Mouse (Mus musculus) forebrain, embryonic 12.5 days (tissue): ENCODE results near the gene Gm48552. TPM values are rescaled to one million over a fixed set of nuclear protein-coding genes. Genes with fewer than 3 reads are reported as not detected.
A peak's percentile ranks its signal among the peaks of the same experiment; 100 is the strongest.

Source experiments
- ATAC-seq: fragments of 200-750 bp; cut with Nextera tagmentation; 2 replicates; pipeline ENCODE4 v1.8.0; 2017; ENCODE audit warnings: moderate TSS enrichment; ENCODE audit not compliant: low FRiP score
- H3K27ac ChIP-seq: fragments of 300-500 bp; sonication (generic); 2 replicates; pipeline ENCODE4 v1.5.1; 2016; ENCODE audit warnings: mild to moderate bottlenecking
- H3K27me3 ChIP-seq: fragments of 300-500 bp; sonication (generic); 2 replicates; pipeline ENCODE4 v1.6.1; 2016; ENCODE audit warnings: mild to moderate bottlenecking
- H3K36me3 ChIP-seq: fragments of 300-500 bp; sonication (generic); replicated peaks from 2 replicates; pipeline ENCODE4 v1.6.1; 2016; ENCODE audit warnings: mild to moderate bottlenecking
- H3K4me1 ChIP-seq: fragments of 300-500 bp; sonication (generic); 2 replicates; pipeline ENCODE4 v1.6.1; 2016
- H3K4me2 ChIP-seq: fragments of 300-500 bp; sonication (generic); 2 replicates; pipeline ENCODE4 v1.6.1; 2016; ENCODE audit warnings: mild to moderate bottlenecking, moderate library complexity
- H3K4me3 ChIP-seq: fragments of 300-500 bp; sonication (generic); replicated peaks from 2 replicates; pipeline ENCODE4 v1.5.1; 2016; ENCODE audit warnings: mild to moderate bottlenecking
- H3K9ac ChIP-seq: fragments of 300-500 bp; sonication (generic); 2 replicates; pipeline ENCODE4 v1.6.1; 2016; ENCODE audit warnings: mild to moderate bottlenecking
- H3K9me3 ChIP-seq: fragments of 300-500 bp; sonication (generic); 2 replicates; pipeline ENCODE4 v1.6.1; 2016
- WGBS: fragments of 180-500 bp; shearing (Covaris S2); methylation state at CpG from one replicate; pipeline ENCODE4 v1.1.7; 2016; 5-methylcytosine and 5-hydroxymethylcytosine counted together
- polyA plus RNA-seq: library from polyadenylated mRNA; unstranded; fragments of >200 nt; fragmentation: Nextera tagmentation; extraction: Ambion mirVana; gene quantifications from 2 replicates; pipeline ENCODE4 v1.2.1, GENCODE M21; 2016

Gene Gm48552
- polyA plus RNA-seq, 1 experiment from 2014 or later = 1.4 TPM

GRCm38 (mm10) chr10:81351678-81352291, 37.0 kb upstream of the Gm48552 start:
- ATAC-seq = no peak
- WGBS = 25% methylated on average over 9 of the region's 9 CpGs
- Histone ChIP-seq H3K9me3 (no peaks in the 10 kb centered on the region), H3K4me1 (peaks cover 29% of the 10 kb centered on the region), H3K9ac (peak overlapping the region; percentile 12; the same call in 1 of the 2 replicates), H3K4me2 (no peak overlapping the region), H3K4me3 (no peak overlapping the region), H3K27ac (no peak overlapping the region), H3K27me3 (peaks cover 43% of the 10 kb centered on the region), H3K36me3 (peaks cover 15% of the 10 kb centered on the region)

- Histone ChIP-seq H3K27ac (no peak overlapping the region), H3K4me2 (no peak overlapping the region), H3K27me3 (peaks cover 34% of the 10 kb centered on the region), H3K4me1 (peaks cover 31% of the 10 kb centered on the region), H3K36me3 (no peaks in the 10 kb centered on the region), H3K9ac (no peak overlapping the region), H3K9me3 (no peaks in the 10 kb centered on the region), H3K4me3 (no peak overlapping the region)
- no peak for ATAC-seq
- 71% methylated on average over 9 of the region's 9 CpGs for WGBS
Observed at GRCm38 (mm10) chr10:81354738-81355477, 33.9 kb upstream of the Gm48552 start.

DNA sequence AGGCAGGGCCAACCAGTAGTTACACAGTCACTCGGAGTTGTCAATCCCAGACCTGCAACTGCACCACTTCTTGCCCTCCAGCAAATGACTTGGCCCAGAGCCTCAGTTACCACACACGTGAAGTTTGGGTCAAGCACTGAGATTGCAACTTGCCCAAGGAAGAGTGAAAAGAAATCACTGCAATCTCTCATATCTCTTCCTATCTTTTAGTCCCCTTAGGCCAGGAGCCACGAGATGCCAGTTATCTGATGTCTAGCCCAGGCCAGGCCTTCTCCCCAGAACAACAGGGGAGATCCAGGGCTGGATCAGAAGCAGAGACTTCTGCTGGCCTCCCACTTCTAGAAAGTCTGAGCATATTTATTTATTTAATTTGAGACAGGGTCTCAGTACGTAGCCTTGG, 33.3 kb upstream of the Gm48552 start:
- no peaks in the 10 kb centered on the region for H3K36me3 ChIP-seq
- no peaks in the 10 kb centered on the region for H3K9me3 ChIP-seq
- H3K4me3 ChIP-seq = no peak overlapping the region
- no peak for ATAC-seq
- H3K4me2 ChIP-seq = no peak overlapping the region
- no peak overlapping the region for H3K27ac ChIP-seq
- 0 out of 2 replicates have a peak overlapping the region, but pooled peaks have one; percentile 36 for H3K9ac ChIP-seq
- WGBS = 83% methylated on average over 4 of the region's 4 CpGs
- peaks cover 34% of the 10 kb centered on the region for H3K27me3 ChIP-seq
- peaks cover 32% of the 10 kb centered on the region for H3K4me1 ChIP-seq

GRCm38 (mm10) chr10:81356352-81356990, 32.3 kb upstream of the Gm48552 start:
- no peak for ATAC-seq
- Histone ChIP-seq H3K27ac (no peak overlapping the region), H3K4me2 (peak overlapping the region; percentile 98), H3K4me3 (no peak overlapping the region), H3K36me3 (no peaks in the 10 kb centered on the region), H3K4me1 (peaks cover 32% of the 10 kb centered on the region), H3K27me3 (peaks cover 34% of the 10 kb centered on the region), H3K9me3 (no peaks in the 10 kb centered on the region), H3K9ac (0 out of 2 replicates have a peak overlapping the region, but pooled peaks have one; percentile 36)
- 56% methylated on average over 12 of the region's 12 CpGs for WGBS

DNA sequence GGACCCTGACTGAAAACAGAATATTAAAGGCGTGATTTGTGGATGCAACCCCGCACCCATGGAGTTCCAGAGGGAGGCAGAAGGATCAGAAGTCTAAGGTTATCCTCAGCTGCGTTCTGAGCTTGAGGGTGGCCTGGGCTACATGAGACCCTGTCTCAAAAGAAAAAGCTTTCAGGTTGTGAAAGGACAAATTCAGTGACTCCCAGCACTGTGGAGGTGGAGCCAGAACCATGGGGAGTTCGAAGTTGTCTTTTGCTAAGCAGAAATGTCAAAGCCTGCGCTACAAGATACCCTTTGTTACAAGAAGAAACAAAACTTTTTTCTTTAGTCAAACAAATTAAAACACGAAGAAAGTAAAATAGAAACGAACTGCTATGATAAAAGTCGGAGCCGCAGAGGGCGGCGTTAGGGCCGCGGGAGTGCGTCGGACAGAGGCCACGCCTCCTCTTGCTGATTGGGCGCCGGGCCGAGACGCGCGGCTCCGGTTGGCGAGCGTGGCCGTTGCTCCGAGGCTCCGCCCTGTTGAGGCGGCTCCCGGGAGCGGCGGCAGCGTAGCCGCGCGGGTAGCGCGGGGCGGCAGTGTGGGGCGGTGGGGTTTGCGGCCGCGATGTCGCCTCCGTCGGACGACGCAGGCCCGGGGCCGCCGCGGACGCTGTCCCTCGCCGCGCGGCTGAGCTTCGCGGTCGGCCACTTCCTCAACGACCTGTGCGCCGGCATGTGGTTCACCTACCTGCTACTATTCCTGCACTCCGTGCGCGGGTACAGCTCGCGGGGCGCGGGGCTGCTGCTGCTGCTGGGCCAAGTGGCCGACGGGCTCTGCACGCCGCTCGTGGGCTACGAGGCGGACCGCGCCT, 31.6 kb upstream of the Gm48552 start, which contains the start of gene Mfsd12:
Gene Mfsd12 (plus strand): TSS at position 501 of the 854 bp plus-strand sequence.
- peak; percentile 94 for ATAC-seq
- Histone ChIP-seq H3K4me2 (peak within 1 kb of the TSS; percentile 98), H3K4me3 (peak within 1 kb of the TSS; percentile 75), H3K9me3 (no peaks in the 10 kb centered on the region), H3K4me1 (peaks cover 33% of the 10 kb centered on the region), H3K27me3 (peaks cover 30% of the 10 kb centered on the region), H3K36me3 (no peaks in the 10 kb centered on the region), H3K9ac (peak within 1 kb of the TSS; percentile 78), H3K27ac (no peak within 1 kb of the TSS)
- 2% methylated on average over 78 of the region's 79 CpGs for WGBS

DNA sequence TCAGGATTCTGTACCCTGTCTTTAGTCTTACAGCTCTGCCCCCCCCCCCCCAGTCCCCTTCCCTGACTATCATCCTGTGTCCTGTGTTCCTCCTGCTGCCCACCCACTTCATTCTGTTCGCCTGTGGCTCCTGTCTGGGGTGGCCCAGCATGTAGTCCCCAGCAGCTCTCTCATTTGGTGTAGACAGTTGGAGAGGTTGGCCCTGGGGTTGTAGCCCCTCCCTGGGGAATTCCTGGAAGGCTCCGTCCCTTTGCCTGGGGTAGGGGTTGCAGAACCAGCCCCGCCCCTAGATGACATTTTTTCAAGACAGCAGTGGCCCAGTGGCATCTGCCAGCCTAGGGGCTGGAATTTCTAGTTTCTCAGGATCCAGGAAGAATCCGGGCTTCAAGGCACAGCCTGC, 30.6 kb upstream of the Gm48552 start:
- Histone ChIP-seq H3K27me3 (peaks cover 38% of the 10 kb centered on the region), H3K4me2 (peak overlapping the region; percentile 98), H3K27ac (no peak overlapping the region)

DNA sequence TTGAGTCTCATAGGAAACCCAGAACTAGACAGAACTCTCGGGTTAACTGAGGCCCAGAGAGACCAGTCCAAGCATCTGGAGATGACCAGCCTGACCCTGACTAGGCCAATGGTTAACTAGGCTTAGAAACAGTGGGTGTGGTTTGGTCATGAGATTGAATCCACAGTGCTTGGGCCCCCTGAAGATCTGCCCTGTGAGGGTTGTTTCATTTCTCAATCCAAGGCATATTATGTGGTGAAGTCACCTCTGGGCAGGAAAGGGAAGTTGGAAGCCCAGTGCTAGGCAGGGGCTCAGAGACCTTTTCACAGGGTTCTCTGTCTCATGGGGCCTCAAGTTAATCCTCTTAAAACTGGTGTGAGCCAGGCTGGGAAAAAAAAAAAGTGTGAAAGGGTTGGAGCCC, 30.0 kb upstream of the Gm48552 start:
- peak overlapping the region; percentile 98; the same call in 1 of the 2 replicates for H3K4me2 ChIP-seq
- H3K9ac ChIP-seq = 0 out of 2 replicates have a peak overlapping the region, but pooled peaks have one; percentile 78
- H3K36me3 ChIP-seq = no peaks in the 10 kb centered on the region
- peaks cover 44% of the 10 kb centered on the region for H3K27me3 ChIP-seq
- H3K27ac ChIP-seq = no peak overlapping the region; the same call in 1 of the 2 replicates
- no peak overlapping the region; the same call in 1 of the 2 replicates for H3K4me3 ChIP-seq
- no peak for ATAC-seq
- 67% methylated on average over 1 of the region's 1 CpGs for WGBS
- H3K9me3 ChIP-seq = no peaks in the 10 kb centered on the region
- peaks cover 48% of the 10 kb centered on the region for H3K4me1 ChIP-seq

More for the DNA sequence above, 30.6 kb upstream of the Gm48552 start:
- WGBS = 44% methylated on average over 4 of the region's 4 CpGs
- Histone ChIP-seq H3K4me1 (peaks cover 42% of the 10 kb centered on the region), H3K4me3 (peak overlapping the region; percentile 75), H3K36me3 (no peaks in the 10 kb centered on the region), H3K9ac (peak overlapping the region; percentile 78), H3K9me3 (no peaks in the 10 kb centered on the region)
- no peak for ATAC-seq

DNA sequence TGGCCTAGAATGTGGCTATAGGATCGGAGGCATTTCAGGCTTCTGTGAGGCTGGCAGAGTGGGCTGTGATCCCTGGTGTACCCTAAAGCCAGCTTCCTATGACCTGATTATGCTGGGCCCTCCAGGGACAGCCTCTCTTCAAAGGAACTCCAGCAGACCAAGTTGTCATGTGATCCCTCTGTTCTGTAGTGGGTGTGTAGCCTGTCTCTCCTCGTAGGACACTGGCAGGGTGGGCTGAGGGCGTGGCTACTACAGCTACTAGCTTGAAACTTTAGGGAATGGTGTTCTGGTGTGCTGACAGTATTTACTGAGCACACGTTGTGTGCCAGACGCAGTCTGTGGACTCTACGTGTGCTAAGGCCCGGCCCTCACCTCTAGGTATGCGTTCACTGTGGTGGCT, 28.1 kb upstream of the Gm48552 start:
- Histone ChIP-seq H3K9ac (no peak overlapping the region), H3K27ac (no peak overlapping the region), H3K9me3 (no peaks in the 10 kb centered on the region), H3K36me3 (no peaks in the 10 kb centered on the region), H3K27me3 (peaks cover 54% of the 10 kb centered on the region), H3K4me3 (no peak overlapping the region), H3K4me2 (no peak overlapping the region), H3K4me1 (peaks cover 67% of the 10 kb centered on the region)
- no peak for ATAC-seq
- 72% methylated on average over 8 of the region's 8 CpGs for WGBS

GRCm38 (mm10) chr10:81362336-81362949, 26.4 kb upstream of the Gm48552 start:
- H3K27ac ChIP-seq = no peak overlapping the region
- no peak for ATAC-seq
- H3K27me3 ChIP-seq = peaks cover 45% of the 10 kb centered on the region
- H3K4me3 ChIP-seq = no peak overlapping the region
- no peaks in the 10 kb centered on the region for H3K9me3 ChIP-seq
- WGBS = 73% methylated on average over 12 of the region's 12 CpGs
- H3K4me2 ChIP-seq = no peak overlapping the region
- H3K9ac ChIP-seq = no peak overlapping the region
- peaks cover 14% of the 10 kb centered on the region for H3K36me3 ChIP-seq
- H3K4me1 ChIP-seq = peaks cover 80% of the 10 kb centered on the region

- peaks cover 69% of the 10 kb centered on the region for H3K4me1 ChIP-seq
- peaks cover 40% of the 10 kb centered on the region for H3K27me3 ChIP-seq
- H3K9me3 ChIP-seq = no peaks in the 10 kb centered on the region
- H3K4me3 ChIP-seq = peak overlapping the region; percentile 35
- WGBS = 10% methylated on average over 54 of the region's 54 CpGs
- peak overlapping the region; percentile 64 for H3K4me2 ChIP-seq
- H3K27ac ChIP-seq = no peak overlapping the region
- ATAC-seq = peak; percentile 13; the same call in 1 of the 2 replicates
- H3K36me3 ChIP-seq = peaks cover 26% of the 10 kb centered on the region
- H3K9ac ChIP-seq = peak overlapping the region; percentile 44
Observed at GRCm38 (mm10) chr10:81363436-81364346, 25.1 kb upstream of the Gm48552 start.
